Mouse (Mus musculus): ENCODE data around the gene Rex1bd. TPM values are rescaled to one million over a fixed set of nuclear protein-coding genes. Genes with fewer than 3 reads are reported as not detected.

The Rex1bd gene
- total and polyA plus RNA-seq, 3 experiments = 148 to 327 (median 164) TPM

- no peak for DNase-seq
These were observed 22.7 kb upstream of the Rex1bd start for GRCm38 (mm10) chr8:70529299-70529698.

- no peak for DNase-seq
These were observed 21.7 kb upstream of the Rex1bd start for GRCm38 (mm10) chr8:70528182-70528797.

GRCm38 (mm10) chr8:70527512-70528181 lies 21.1 kb upstream of the Rex1bd start, which contains the start of the genes Fkbp8 and Kxd1:
Fkbp8 (plus strand) TSS chr8:70527724.
Kxd1 (minus strand) TSS chr8:70527956.
- DNase-seq = peak; percentile 99

GRCm38 (mm10) chr8:70527111-70527511 lies 20.6 kb upstream of the Rex1bd start:
- DNase-seq = no peak

- peak; percentile 97 for DNase-seq
These were observed 16.2 kb upstream of the Rex1bd start for GRCm38 (mm10) chr8:70522592-70523403.

GRCm38 (mm10) chr8:70519606-70520005 lies 13.1 kb upstream of the Rex1bd start:
- no peak for DNase-seq

GRCm38 (mm10) chr8:70519043-70519442 lies 12.5 kb upstream of the Rex1bd start:
- DNase-seq = no peak

GRCm38 (mm10) chr8:70517940-70518643 lies 11.5 kb upstream of the Rex1bd start:
- peak; percentile 1 for DNase-seq

- DNase-seq = peak; percentile 82
These were observed 6.9 kb upstream of the Rex1bd start for GRCm38 (mm10) chr8:70513441-70513840.

- DNase-seq = no peak
These were observed 5.8 kb upstream of the Rex1bd start for GRCm38 (mm10) chr8:70512253-70512903.

- DNase-seq = no peak
These were observed 5.2 kb upstream of the Rex1bd start for GRCm38 (mm10) chr8:70511770-70512169.

GRCm38 (mm10) chr8:70511174-70511573 lies 4.6 kb upstream of the Rex1bd start:
- DNase-seq = peak; percentile 20

- DNase-seq = peak; percentile 97
These were observed 3.8 kb upstream of the Rex1bd start, which contains the start of gene Uba52 for GRCm38 (mm10) chr8:70510228-70510915. Uba52 (minus strand) TSS chr8:70510801.

GRCm38 (mm10) chr8:70509281-70509952 lies 2.9 kb upstream of the Rex1bd start:
- no peak for DNase-seq

GRCm38 (mm10) chr8:70507027-70507393 lies 458 bp upstream of the Rex1bd start:
- no peak for DNase-seq

- no peak for DNase-seq
These were observed 739 bp downstream of the Rex1bd start for GRCm38 (mm10) chr8:70505698-70506327.

- peak; percentile 78 for DNase-seq
These were observed 1.7 kb downstream of the Rex1bd start for GRCm38 (mm10) chr8:70504851-70505250.

- DNase-seq = peak; percentile 77
These were observed 2.2 kb downstream of the Rex1bd start for GRCm38 (mm10) chr8:70504291-70504716.

GRCm38 (mm10) chr8:70503062-70503750 lies 3.3 kb downstream of the Rex1bd start:
- DNase-seq = peak; percentile 69
